Mouse (Mus musculus) CH12.LX (cell line): Measurements from ENCODE around the gene Copa.

Source experiments
- BHLHE40 ChIP-seq: IDR thresholded peaks from 2 replicates; pipeline ENCODE4 v1.6.1; 2011; ENCODE audit warnings: mild to moderate bottlenecking, low read depth, low read length, improper control_type of control experiment
- CTCF ChIP-seq, 2 experiments: IDR thresholded peaks in 1 of 2; conservative IDR thresholded peaks in 1 of 2; 2 replicates each; pipeline ENCODE4 v1.5.1; 2011 to 2012; ENCODE audit warnings: low read depth in 2 of 2, low read length in 2 of 2, improper control_type of control experiment in 1 of 2, inconsistent platforms in 1 of 2, mild to moderate bottlenecking in 1 of 2, moderate library complexity in 1 of 2
- EP300 ChIP-seq: IDR thresholded peaks from 2 replicates; pipeline ENCODE4 v1.6.1; 2011; ENCODE audit warnings: low read length, improper control_type of control experiment
- GABPA ChIP-seq: IDR thresholded peaks from 2 replicates; pipeline ENCODE4 v1.6.1; 2012; ENCODE audit warnings: low read depth, low read length, improper control_type of control experiment, inconsistent platforms; ENCODE audit not compliant: insufficient replicate concordance
- HCFC1 ChIP-seq: IDR thresholded peaks from 2 replicates; pipeline ENCODE4 v1.6.1; 2012; ENCODE audit warnings: low read depth, mild to moderate bottlenecking, inconsistent platforms, low read length, improper control_type of control experiment
- PAX5 ChIP-seq: IDR thresholded peaks from 2 replicates; pipeline ENCODE4 v1.6.1; 2012; ENCODE audit warnings: low read length, inconsistent platforms, mixed read lengths
- POLR2A ChIP-seq: IDR thresholded peaks from 2 replicates; pipeline ENCODE4 v1.6.1; 2011; ENCODE audit warnings: low read depth, mild to moderate bottlenecking, improper control_type of control experiment, low read length
- SMC3 ChIP-seq: IDR thresholded peaks from 2 replicates; pipeline ENCODE4 v1.6.1; 2011; ENCODE audit warnings: low read depth, low read length, improper control_type of control experiment
- ZC3H11A ChIP-seq: IDR thresholded peaks from 2 replicates; pipeline ENCODE4 v1.6.1; 2012; ENCODE audit warnings: low read depth, mild to moderate bottlenecking, inconsistent platforms, low read length, improper control_type of control experiment
- ZMIZ1 ChIP-seq: IDR thresholded peaks from 2 replicates; pipeline ENCODE4 v1.6.1; 2012; ENCODE audit warnings: low read depth, mild to moderate bottlenecking, inconsistent platforms, low read length, improper control_type of control experiment

GRCm38 (mm10) chr1:172094295-172094694, 12.0 kb downstream of the Copa start:
- TF ChIP-seq CTCF (conservative IDR thresholded peaks at IDR 0.05 in 1 of 2, IDR thresholded peaks at IDR 0.05 in 1 of 2; ENCODE audit: low read depth in 2 of 2, low read length in 2 of 2) (no peak), POLR2A (no peak), BHLHE40 (no peak), HCFC1 (no peak), SMC3 (no peak), GABPA (no peak), EP300 (no peak), PAX5 (no peak), ZC3H11A (no peak), ZMIZ1 (no peak)
